Mouse (Mus musculus) testis, adult 2 months (tissue): ENCODE measurements around the gene Hist1h2bk. TPM values are rescaled to one million over a fixed set of nuclear protein-coding genes. Genes with fewer than 3 reads are reported as not detected.
A peak's percentile ranks its signal among the peaks of the same experiment; 100 is the strongest.
"Not testable (repeated sequence)": the region's sequence is repeated elsewhere in the genome, so short reads cannot be mapped to it uniquely, and the experiment has no call there.

Source experiments
- H3K27ac ChIP-seq: fragments of 200-500 bp; 2 replicates; pipeline ENCODE4 v1.5.1; 2012; ENCODE audit warnings: low read depth, low read length; ENCODE audit not compliant: control insufficient read depth, insufficient read depth
- H3K27me3 ChIP-seq: fragments of 200-500 bp; 2 replicates; pipeline ENCODE4 v1.6.1; 2012; ENCODE audit warnings: mild to moderate bottlenecking, low read length, moderate library complexity; ENCODE audit not compliant: control insufficient read depth, insufficient read depth
- H3K36me3 ChIP-seq: fragments of 200-500 bp; 2 replicates; pipeline ENCODE4 v1.6.1; 2012; ENCODE audit warnings: mild to moderate bottlenecking, low read length; ENCODE audit not compliant: control insufficient read depth, insufficient read depth
- H3K4me1 ChIP-seq: fragments of 200-500 bp; 2 replicates; pipeline ENCODE4 v1.6.1; 2012; ENCODE audit warnings: low read length; ENCODE audit not compliant: control insufficient read depth, insufficient read depth
- H3K4me3 ChIP-seq: fragments of 200-500 bp; 2 replicates; pipeline ENCODE4 v1.5.1; 2012; ENCODE audit warnings: low read depth, mild to moderate bottlenecking, low read length, moderate library complexity, mixed read lengths; ENCODE audit not compliant: control insufficient read depth
- CTCF ChIP-seq: fragments of 200-500 bp; IDR thresholded peaks from 2 replicates; pipeline ENCODE4 v1.5.1; 2012; ENCODE audit warnings: low read depth, mild to moderate bottlenecking, inconsistent platforms, low read length, moderate library complexity; ENCODE audit not compliant: control insufficient read depth, insufficient read depth, insufficient replicate concordance
- POLR2A ChIP-seq: fragments of 200-500 bp; IDR thresholded peaks from 2 replicates; pipeline ENCODE4 v1.6.1; 2012; ENCODE audit warnings: low read depth, mild to moderate bottlenecking, inconsistent platforms, low read length, moderate library complexity; ENCODE audit not compliant: control insufficient read depth
- polyA plus RNA-seq: library from polyadenylated mRNA; depleted of rRNA; stranded (reverse); fragments of >200 nt; gene quantifications from 2 replicates; pipeline ENCODE4 v1.2.3, GENCODE M21; 2012

Hist1h2bk gene
- polyA plus RNA-seq, 1 experiment, result 11.3 TPM

DNA sequence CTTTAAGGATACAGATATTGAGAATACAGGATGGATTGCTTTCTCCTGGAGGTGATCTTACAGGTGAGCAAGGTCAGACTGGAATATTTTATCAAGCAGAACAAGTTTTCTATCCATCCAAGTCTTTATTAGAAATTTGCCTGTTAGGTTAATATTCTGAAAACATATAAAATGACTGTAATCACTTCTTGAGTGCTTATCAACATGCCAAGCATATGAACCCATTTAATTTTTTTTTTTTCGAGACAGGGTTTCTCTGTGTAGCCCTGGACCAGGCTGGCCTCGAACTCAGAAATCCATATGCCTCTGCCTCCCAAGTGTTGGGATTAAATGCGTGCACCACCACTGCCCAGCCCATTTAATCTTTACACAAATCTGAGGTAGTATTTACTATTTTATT lies 1.3 kb downstream of the Hist1h2bk start:
- Histone ChIP-seq H3K4me1 (peaks cover 4% of the 10 kb centered on the region), H3K4me3 (no peak overlapping the region), H3K27me3 (no peaks in the 10 kb centered on the region), H3K27ac (peak overlapping the region; percentile 36; the same call in 1 of the 2 replicates), H3K36me3 (no peaks in the 10 kb centered on the region)
- TF ChIP-seq CTCF, result no peak
- TF ChIP-seq POLR2A, result no peak

DNA sequence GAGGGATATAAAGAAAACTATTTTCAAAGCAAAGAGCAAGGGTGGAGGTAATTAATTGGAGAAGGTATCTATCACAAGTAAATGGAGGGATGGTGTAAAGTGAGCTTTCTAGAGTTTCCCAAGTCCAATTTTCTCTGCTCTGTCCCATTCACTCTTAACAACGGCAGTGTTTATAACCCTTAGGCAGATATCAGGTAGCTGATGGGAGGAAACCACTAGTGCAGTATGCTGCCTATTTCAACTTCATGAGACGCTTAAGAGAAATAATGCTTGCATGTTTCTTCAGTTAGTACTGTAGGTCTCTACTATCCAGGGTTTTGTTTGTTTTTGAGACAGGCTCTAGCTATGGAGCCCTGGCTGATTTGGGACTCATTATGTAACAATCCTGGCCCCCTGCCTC lies 1.7 kb downstream of the Hist1h2bk start:
- no peak overlapping the region for H3K4me3 ChIP-seq
- peaks cover 4% of the 10 kb centered on the region for H3K4me1 ChIP-seq
- no peak overlapping the region for H3K27ac ChIP-seq
- H3K27me3 ChIP-seq, result no peaks in the 10 kb centered on the region
- no peaks in the 10 kb centered on the region for H3K36me3 ChIP-seq
- TF ChIP-seq POLR2A, result no peak

DNA sequence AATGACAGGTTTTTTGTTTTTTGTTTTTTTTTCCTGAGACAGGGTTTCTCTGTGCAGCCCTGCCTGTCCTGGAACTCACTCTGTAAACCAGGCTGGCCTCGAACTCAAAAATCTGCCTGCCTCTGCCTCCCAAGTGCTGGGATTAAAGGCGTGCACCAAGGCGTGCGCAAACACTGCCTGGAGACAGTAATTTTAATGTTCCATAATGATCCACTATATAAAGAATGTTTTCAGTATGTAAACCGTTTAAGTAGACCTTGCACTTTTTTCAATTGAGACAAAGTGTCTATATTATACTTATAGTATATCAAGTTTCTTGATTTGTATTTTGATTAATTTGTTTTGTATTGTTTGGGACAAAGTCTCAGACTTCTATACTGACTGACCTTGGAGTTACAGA lies 3.7 kb downstream of the Hist1h2bk start:
- H3K4me3 ChIP-seq, result no peak overlapping the region

DNA sequence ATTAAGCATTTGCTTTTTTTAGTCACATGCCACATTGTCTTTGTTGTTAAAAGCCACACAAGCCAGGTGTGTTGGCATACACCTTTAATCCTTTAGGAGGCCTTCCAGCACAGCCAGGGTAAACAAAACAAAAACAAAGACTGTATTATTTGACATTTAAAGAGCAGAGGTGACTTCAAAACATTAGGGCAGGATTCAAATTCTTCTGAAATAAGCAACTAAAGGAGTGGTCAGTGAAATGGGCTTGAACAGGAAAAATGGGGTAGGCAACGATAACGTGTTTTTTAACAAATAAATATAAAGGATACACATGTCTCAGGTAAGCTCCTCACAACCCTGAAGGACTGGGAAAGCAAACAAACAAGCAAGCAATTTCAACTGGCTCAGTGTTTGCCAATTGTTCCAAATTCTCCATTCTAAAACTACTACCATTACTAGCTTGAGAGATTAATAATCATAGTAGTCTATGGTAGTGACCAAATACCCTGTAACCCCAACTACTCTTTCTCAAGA lies 4.3 kb downstream of the Hist1h2bk start:
- H3K4me1 ChIP-seq, result peaks cover 4% of the 10 kb centered on the region
- TF ChIP-seq POLR2A (no peak), CTCF (no peak)
- H3K4me3 ChIP-seq, result no peak overlapping the region

More for the DNA sequence above, 3.7 kb downstream of the Hist1h2bk start:
- Histone ChIP-seq H3K4me1 (peaks cover 4% of the 10 kb centered on the region), H3K36me3 (no peaks in the 10 kb centered on the region), H3K27ac (no peak overlapping the region), H3K27me3 (no peaks in the 10 kb centered on the region)
- TF ChIP-seq CTCF, result no peak

DNA sequence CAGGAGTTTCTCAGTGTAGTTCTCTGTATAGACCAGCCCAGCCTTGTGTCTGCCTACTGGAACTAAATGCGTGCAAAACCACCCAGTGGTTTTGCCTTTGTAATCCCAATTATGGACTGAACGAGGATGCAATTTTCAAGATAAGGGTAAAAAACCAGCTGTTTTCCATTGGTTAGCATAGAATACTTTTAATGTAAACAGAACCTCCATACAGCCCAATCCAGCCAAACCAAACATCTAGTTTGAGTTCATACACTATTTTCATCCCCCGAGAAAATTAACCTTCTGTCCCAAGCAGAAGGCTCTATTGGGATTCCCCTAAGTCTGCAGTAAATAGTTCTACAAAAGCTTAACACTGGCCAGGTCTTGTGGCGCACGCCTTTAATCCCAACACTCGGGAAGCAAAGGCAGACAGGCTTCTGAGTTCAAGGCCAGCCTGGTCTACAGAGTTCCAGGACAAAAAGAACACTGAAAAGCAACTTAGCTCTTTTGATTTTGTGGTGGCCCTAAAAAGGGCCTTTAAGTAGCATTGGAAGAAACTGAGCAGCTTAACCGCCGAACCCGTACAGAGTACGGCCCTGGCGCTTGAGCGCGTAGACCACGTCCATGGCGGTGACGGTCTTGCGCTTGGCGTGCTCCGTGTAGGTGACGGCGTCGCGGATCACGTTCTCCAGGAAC lies 4.9 kb downstream of the Hist1h2bk start:
- Histone ChIP-seq H3K4me1 (peaks cover 4% of the 10 kb centered on the region), H3K36me3 (no peaks in the 10 kb centered on the region), H3K27me3 (no peaks in the 10 kb centered on the region), H3K4me3 (peak overlapping the region; percentile 8), H3K27ac (peak overlapping the region; percentile 65)
- no peak for TF ChIP-seq CTCF
- no peak for TF ChIP-seq POLR2A

More for the DNA sequence above, 4.3 kb downstream of the Hist1h2bk start:
- Histone ChIP-seq H3K27ac (no peak overlapping the region), H3K36me3 (no peaks in the 10 kb centered on the region), H3K27me3 (no peaks in the 10 kb centered on the region)

DNA sequence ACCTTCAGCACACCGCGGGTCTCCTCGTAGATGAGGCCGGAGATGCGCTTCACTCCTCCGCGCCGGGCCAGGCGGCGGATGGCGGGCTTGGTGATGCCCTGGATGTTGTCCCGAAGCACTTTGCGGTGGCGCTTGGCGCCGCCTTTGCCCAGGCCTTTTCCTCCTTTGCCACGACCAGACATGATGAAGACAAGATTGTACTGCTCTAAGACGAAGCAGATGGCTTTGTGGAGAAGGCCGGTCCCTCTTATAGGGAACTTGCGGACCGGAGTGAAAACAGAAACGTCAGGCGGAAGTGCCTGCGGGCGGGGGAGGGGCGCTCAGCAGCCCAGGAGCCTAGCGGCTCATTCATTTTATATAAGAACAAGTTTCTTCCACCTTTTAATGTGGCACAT lies 5.5 kb downstream of the Hist1h2bk start, which contains the start of gene Hist1h4i:
Gene Hist1h4i (minus strand): TSS at position 221 of the 395 bp plus-strand sequence.
- Histone ChIP-seq H3K4me3 (peak within 1 kb of the TSS; percentile 77), H3K27ac (peak within 1 kb of the TSS; percentile 89)
- not testable (repeated sequence) for H3K4me1 ChIP-seq, H3K27me3 ChIP-seq, H3K36me3 ChIP-seq
- peak; percentile 83 for TF ChIP-seq POLR2A

DNA sequence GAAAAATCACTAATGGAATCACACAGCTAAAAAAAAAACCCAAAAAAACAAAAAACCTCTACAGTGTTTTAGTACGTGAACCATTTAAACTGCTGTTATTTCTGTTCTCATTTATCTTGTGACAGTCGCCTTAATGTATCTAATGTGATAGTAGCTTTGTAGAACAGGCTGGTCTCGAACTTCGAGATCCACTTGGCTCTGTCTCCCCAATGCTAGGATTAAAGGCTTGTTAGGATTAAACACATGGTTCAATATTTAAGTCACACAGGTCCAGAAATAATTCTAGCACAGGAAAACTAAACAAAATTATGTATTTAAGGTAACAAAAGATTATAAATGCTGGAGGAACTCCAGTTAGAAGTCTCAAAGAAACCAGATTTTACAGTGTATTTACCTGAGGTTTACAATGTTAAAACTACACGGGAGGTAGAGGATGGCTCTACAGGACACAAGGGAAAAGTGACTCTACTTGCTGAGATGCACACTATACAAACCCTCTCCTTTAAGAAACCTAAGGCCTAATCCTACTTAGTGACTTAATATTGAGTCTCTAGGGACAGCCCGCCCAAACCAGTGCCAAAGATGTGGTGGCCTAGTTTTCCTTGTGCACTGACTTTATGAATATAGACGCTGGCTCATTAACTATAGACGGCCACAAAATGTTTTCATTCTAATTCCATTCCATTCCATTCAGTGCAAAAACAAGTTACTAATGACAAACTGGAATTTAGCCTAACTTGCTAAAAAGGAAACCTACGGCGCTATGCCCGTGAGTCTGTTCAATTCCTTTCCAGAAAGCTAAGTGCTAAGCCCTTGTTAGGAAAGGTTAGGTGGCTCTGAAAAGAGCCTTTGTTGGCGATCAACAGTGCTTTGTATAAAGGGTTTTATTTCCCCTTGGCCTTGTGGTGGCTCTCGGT lies 6.2 kb downstream of the Hist1h2bk start:
- Histone ChIP-seq H3K27ac (peak overlapping the region; percentile 89), H3K36me3 (no peaks in the 10 kb centered on the region), H3K27me3 (no peaks in the 10 kb centered on the region), H3K4me1 (no peaks in the 10 kb centered on the region; the same call in none of the 2 replicates), H3K4me3 (peak overlapping the region; percentile 77)
- no peak for TF ChIP-seq POLR2A
- TF ChIP-seq CTCF, result no peak
